Mouse (Mus musculus) ES-CJ7 (cell line): ENCODE results near the gene Fkbp3.
A peak's percentile ranks its signal among the peaks of the same experiment; 100 is the strongest.

Experiments used
- DNase-seq: peaks from one replicate; pipeline ENCODE4 v3.0.0; 2011; ENCODE audit warnings: low read depth, low spot score

Gene Fkbp3

DNA sequence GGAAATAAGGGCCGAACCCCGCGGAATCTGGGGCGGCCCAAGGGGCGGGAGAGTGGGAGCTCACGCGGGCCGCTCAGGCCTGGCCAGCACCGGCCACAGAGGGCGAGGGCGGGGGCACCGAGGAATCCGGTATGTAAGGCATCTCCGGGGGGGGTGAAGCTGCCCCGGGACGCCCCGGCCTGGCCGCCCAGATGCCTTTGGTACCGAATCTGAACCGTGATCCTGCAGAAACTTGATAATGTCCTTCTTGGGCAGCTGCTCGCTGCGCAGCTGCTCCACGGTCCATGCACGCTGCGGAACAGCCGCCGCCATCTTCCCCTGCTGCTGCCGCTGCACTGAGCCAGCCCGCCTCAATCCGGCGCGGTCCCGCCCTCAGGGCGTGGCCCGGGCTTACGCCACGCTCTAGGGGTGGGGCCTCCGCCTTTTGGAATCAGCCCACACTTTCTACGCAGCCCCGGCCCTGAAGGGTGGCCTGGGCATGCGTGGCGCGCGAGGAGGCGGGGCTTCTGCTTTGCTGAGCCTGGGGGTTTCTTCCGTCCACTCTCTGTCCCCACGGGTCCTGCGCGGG lies at the start of gene Fkbp3:
Gene Fkbp3, minus strand, starts transcription at position 397 of the 568 bp plus-strand sequence.
- DNase-seq: peak; percentile 95

DNA sequence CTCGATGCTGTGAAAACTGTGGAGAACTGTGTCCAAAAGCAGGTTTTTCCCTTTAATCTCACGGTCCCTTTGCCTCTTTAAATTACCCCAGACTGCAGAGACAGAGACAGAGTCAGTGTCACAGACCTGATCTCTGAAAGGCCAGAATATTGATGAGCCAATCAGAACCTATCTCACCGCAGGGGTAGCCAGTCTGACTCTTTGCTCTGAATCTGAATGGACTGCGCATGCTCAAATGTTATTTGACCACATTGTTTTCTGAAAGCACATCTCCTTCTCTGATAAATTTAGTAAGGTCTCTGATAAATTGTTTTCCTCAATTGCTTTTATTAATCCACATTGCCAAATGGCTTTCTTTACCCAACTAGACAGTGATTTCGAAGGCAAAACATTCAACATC lies 45.6 kb upstream of the Fkbp3 start:
- DNase-seq: peak; percentile 35

- peak; percentile 42 for DNase-seq
These were observed 45.2 kb upstream of the Fkbp3 start for GRCm38 (mm10) chr12:65118968-65119367.

DNA sequence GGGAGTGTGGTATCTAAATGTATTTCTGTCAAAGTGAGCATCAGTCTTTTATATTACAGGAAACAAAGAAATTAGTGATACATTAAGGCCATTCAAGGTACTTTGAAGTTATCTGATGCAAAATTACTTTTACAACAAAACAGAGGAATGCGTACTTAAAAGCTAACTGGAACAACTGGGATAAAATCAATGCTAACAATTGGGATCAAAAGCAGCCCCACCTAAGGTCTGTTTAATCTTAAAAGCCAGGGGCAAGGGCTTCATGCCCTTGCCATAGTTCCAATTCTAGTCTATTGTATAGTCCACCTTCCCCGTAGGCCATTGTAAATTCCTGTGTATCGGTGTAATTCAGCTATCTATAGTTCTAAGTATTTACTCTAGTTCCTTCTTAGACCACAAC lies 41.2 kb upstream of the Fkbp3 start:
- peak; percentile 73 for DNase-seq

GRCm38 (mm10) chr12:65113925-65114324 lies 40.1 kb upstream of the Fkbp3 start:
- DNase-seq: peak; percentile 36

GRCm38 (mm10) chr12:65112811-65113210 lies 39.0 kb upstream of the Fkbp3 start:
- peak; percentile 83 for DNase-seq

- DNase-seq: no peak
These were observed 37.7 kb upstream of the Fkbp3 start for GRCm38 (mm10) chr12:65111503-65111902.

- peak; percentile 56 for DNase-seq
These were observed 34.9 kb upstream of the Fkbp3 start for GRCm38 (mm10) chr12:65108746-65109145.

DNA sequence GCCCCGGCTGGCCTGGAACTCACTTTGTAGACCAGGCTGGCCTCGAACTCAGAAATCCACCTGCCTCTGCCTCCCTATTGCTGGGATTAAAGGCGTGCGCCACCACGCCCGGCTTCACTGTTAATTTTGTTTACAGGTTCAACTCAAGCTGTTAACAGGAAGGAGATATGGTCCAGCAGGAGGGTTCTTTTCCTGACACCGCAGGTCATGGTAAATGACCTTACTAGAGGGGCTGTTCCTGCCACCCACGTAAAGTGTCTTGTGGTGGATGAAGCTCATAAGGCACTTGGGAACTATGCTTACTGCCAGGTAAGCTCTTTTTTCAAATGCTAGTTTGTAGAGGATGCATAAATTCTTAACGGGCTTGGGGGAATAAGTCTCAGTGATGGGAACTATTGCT lies 3.1 kb upstream of the Fkbp3 start:
- no peak for DNase-seq

DNA sequence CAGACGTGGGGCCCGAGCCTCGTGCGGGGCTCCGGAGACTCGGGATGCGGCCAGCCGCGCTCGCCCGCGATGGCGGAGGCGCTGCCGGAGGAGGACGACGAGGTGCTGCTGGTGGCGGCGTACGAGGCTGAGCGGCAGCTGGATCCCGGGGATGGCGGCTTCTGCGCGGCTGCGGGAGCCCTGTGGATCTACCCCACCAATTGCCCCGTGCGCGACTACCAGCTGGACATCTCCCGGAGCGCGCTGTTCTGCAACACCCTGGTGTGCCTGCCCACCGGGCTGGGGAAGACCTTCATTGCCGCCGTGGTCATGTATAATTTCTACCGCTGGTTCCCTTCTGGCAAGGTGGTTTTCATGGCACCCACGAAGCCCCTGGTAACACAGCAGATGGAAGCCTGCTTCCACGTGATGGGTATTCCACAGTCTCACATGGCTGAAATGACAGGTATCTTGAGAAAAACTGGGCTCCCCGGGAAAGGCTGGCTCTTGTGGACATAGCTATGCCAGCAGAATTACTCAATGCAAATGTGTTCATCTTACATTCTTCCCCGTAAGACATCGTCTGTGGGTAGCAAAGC lies 2.0 kb upstream of the Fkbp3 start:
- DNase-seq: no peak

DNA sequence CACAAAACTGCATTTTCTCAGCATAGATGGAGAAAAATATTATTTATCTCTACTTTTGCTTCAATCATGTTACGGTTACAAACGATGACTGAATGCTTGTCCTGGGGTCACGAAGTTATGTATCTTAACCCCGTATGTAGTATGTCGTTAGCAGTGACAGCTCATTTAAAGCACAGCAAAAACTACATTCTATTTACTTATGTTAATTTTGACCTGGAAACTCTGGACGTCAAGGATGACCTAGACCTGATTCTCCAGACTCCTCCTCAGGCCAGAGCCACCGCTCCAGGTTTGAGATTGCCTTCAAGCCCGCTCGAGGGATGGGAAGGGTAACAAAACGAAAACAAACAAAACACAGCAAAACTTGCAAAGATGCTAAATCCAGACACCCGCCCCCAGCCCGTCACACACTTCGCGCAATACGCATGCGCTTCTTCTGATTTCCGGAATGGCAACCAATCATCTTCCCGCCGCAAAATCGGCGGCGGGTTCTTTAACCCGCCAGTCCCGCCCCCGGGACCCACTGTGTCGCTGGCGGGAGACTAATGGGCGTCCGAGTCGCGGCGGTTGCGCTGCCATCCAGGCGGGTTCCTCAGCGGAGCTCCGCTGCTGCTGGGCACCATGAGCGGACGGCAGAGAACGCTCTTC lies 1.4 kb upstream of the Fkbp3 start, which contains the start of gene Fancm:
Gene Fancm, plus strand, starts transcription at position 519 of the 648 bp plus-strand sequence.
- DNase-seq: peak; percentile 89

- no peak for DNase-seq
These were observed 844 bp upstream of the Fkbp3 start for GRCm38 (mm10) chr12:65074651-65075050.

- peak; percentile 38 for DNase-seq
These were observed 746 bp downstream of the Fkbp3 start for GRCm38 (mm10) chr12:65072911-65073610.

GRCm38 (mm10) chr12:65068409-65068808 lies 5.4 kb downstream of the Fkbp3 start:
- no peak for DNase-seq

DNA sequence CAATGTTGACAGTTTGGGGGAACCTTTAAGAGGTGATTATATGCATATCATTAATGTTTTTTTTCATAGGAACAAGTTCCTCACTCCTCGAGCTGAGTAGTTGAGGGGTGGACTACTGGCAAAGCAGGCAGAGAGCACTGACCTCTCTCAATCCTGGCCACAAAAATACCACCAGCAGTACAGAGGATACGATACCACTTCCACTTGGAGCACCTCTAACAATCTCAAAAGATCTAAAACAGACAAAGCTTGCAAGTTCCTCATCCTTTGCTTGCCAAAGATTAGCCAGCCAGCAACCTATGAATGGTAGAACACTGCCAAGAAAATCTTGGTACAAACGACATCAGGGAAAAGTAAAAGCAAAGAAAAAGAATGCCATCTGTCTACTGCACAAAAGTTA lies 7.6 kb downstream of the Fkbp3 start:
- no peak for DNase-seq

- no peak for DNase-seq
These were observed 8.6 kb downstream of the Fkbp3 start for GRCm38 (mm10) chr12:65065241-65065640.

GRCm38 (mm10) chr12:65061082-65061481 lies 12.7 kb downstream of the Fkbp3 start:
- no peak for DNase-seq

- DNase-seq: no peak
These were observed 15.6 kb downstream of the Fkbp3 start for GRCm38 (mm10) chr12:65058203-65058602.

- no peak for DNase-seq
These were observed 25.0 kb downstream of the Fkbp3 start for GRCm38 (mm10) chr12:65048799-65049198.

- DNase-seq: no peak
These were observed 36.3 kb downstream of the Fkbp3 start for GRCm38 (mm10) chr12:65037546-65037937.

DNA sequence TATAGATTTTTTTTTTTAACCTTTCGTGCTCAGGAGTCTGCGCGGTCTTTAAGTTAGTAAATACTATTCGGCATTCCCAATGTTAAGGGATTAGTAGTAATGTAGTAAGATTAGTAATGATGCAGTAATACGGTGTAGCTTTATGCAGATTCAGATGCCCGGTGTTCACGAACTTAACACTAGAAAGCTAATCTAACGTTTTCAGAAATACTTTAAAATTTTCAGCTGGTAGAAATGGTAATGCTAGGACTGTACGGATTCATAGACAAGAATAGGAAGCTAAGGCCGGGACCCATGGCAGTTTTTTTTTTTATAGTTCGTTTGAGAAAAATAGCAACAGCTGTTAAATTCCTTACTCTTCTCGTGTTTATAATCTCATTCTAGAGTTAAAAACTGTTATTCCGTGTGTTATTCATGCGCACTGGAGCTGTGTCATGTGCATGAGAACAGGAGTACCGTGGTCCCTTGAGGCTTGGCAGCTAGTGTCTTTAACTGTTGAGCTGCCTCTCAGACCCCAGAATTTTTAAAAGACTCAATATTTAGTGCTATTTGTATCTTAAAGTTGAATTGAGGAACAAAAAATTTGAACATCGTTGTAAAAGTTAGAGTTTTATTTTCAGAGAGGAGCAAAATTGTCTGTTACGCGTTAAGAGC lies 36.8 kb downstream of the Fkbp3 start:
- DNase-seq: peak; percentile 19
